Mouse (Mus musculus): ENCODE results near the gene Rarres1. TPM values are rescaled to one million over a fixed set of nuclear protein-coding genes. Genes with fewer than 3 reads are reported as not detected.

The Rarres1 gene
- polyA plus RNA-seq, 1 experiment from 2014 or later = 1.0 TPM

Other genes with a start within 250 kb of the Rarres1 start
- 20.6 and 25.2 TPM in 2 replicates for gene Mlf1, start 141.4 kb downstream of the Rarres1 start, polyA plus RNA-seq (2014; fragmentation: Nextera tagmentation; extraction: Ambion mirVana)
- not detected in 2 replicates for gene Gm17402, start 140.4 kb downstream of the Rarres1 start, polyA plus RNA-seq (2014; fragmentation: Nextera tagmentation; extraction: Ambion mirVana)
- 54.5 and 55.8 TPM in 2 replicates for gene Gfm1, start 85.4 kb downstream of the Rarres1 start, polyA plus RNA-seq (2014; fragmentation: Nextera tagmentation; extraction: Ambion mirVana)
- 102 and 106 TPM in 2 replicates for gene Lxn, start 51.6 kb downstream of the Rarres1 start, polyA plus RNA-seq (2014; fragmentation: Nextera tagmentation; extraction: Ambion mirVana)
- 64.9 and 67.5 TPM in 2 replicates for gene Mfsd1, start 67.2 kb upstream of the Rarres1 start, polyA plus RNA-seq (2014; fragmentation: Nextera tagmentation; extraction: Ambion mirVana)

Data from neural tube, embryonic 11.5 days (tissue).